Mouse (Mus musculus) induced T-regulatory cell, adult 2 months (primary cell): Measurements from ENCODE around the gene Zfp84.
"Not testable (repeated sequence)": the region's sequence is repeated elsewhere in the genome, so short reads cannot be mapped to it uniquely, and the experiment has no call there.

Source experiments
- DNase-seq: peaks from one replicate; pipeline ENCODE4 v3.0.0-alpha.2; 2012; ENCODE audit warnings: low read depth

Zfp84 gene

GRCm38 (mm10) chr7:29768090-29768900, at the start of gene Zfp84:
Zfp84 (plus strand) TSS chr7:29768552.
- DNase-seq: peak; percentile 97

GRCm38 (mm10) chr7:29725461-29726142, 42.8 kb upstream of the Zfp84 start:
- peak; percentile 6 for DNase-seq

DNA sequence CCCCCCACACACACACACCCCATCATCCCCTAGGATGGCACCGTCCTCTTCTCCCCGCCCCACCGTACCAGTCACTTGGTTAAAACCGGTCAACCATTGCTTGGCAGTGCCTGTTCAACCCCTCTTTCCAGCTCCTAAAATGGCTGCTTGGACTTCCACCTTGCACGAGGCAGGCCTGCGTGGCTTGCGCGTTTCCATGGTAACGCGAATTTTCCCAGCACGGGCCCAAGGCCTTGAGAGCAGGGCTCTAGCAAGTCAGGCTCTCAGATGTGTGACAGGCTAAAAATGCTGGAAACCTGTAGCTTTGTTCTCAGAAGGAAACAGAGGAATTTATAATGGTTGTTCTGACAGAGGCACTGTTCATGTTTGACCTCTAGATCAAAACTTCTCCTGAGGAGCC, 41.5 kb upstream of the Zfp84 start, which contains the start of gene Catsperg2:
Catsperg2 (minus strand) TSS at position 173 of the 400 bp plus-strand sequence.
- DNase-seq: not testable (repeated sequence)

DNA sequence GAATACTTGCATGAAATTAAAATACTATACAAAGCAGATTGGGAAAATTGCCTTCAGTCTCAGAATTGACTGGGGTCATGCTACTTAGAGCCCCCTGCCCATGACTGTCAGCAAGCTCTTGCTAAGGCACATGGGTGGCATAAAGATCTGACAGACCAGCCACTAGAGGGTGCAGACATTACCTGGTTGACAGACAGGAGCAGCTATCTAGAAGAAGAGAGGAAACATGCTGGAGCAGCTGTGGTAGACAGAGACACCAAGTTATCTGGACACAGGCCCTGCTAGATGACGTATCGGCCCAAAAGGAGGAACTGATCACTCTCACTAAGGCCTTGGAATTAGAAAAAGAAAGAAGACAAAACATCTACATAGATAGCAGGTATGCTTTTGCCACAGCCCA, 40.3 kb upstream of the Zfp84 start:
- DNase-seq: peak; percentile 5

DNA sequence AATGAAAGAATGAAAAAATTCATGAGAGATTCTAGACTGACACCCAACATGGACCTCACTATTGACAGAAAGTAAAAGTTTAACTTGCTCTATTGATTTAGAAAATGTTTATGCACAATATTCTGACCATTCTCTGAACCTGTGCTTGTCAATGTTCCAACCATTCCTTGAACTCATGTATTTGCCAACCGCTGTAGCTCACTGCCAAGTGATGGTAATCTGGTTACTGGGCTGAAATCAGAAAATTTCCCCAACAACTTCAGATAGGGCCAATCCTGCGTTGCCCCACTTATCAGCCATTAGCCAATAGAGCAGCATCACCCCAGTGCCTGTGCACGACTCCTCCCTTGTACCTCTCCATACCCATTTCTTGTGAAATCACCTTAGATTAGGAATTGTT, 26.1 kb upstream of the Zfp84 start:
- no peak for DNase-seq

- DNase-seq: no peak
These were observed 7.9 kb upstream of the Zfp84 start for GRCm38 (mm10) chr7:29760476-29760875.

- DNase-seq: no peak
These were observed 3.6 kb upstream of the Zfp84 start for GRCm38 (mm10) chr7:29764702-29765101.

DNA sequence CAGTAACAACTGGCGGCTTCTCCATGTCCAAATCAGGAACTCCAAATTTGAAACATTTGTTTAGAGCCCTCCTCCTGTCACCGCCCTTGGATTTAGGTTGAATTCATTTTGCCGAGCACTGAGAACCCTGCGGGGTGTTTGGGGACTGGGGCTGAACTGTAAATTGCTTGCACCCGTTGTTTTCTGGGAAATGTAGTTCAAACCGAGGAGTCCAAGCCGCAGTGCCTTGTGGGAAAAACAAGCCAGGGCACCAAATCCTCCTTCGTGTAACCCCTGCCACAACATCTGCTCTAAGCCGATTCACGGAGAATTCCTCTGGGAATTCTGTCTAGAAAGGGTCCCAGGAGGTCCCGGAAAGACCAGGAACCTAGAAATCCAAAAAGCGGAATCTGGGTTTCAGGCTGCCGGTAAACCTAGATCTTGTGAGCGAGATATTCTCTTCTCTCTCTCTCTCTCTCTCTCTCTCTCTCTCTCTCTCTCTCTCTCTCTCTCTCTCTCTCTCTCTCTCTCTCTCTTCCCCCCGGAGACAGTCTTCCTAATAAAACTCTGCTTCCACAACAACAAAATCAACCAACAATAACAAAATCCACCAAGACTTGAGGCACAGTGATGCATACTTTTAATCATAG, 1.2 kb upstream of the Zfp84 start:
- peak; percentile 88 for DNase-seq

DNA sequence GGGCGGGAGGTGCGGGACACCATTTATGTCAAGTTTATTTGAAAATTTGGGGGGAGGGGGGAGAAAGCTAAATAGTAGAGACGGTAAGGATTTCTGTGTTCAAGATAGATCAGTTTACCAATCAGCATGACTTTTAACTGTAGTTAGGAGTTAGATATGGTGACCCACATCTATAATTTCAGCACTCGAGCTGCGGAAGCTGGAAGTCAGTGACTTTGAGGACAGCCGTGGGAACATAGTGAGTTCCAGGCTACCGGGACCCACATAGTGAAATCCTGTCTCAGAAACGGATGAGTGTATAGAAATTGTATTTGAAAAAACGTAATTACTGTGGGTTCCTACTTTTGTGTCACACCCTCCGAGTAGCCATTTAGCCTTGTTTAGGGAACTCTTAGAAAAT, 628 bp downstream of the Zfp84 start:
- no peak for DNase-seq

- DNase-seq: no peak
These were observed 5.2 kb downstream of the Zfp84 start for GRCm38 (mm10) chr7:29773503-29773902.

DNA sequence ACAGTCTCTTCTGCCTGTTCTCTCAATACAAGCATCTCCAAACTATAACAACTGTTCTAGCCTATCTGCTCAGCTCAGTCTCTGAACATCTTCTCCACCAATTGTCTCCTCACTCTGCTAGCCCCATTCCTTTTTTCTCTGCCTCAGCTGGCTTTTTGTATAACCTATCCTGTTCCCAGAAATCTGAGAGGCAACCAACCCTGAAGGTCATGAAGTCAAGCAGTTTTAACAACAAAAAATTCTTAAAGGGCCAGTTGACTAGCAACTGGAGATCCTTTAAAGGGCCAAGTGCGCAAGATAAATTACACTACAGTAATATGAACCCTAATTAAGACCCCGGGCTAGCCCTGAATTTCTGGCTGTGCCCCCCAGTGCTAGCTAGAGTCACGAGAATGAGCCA, 6.0 kb downstream of the Zfp84 start:
- DNase-seq: no peak

DNA sequence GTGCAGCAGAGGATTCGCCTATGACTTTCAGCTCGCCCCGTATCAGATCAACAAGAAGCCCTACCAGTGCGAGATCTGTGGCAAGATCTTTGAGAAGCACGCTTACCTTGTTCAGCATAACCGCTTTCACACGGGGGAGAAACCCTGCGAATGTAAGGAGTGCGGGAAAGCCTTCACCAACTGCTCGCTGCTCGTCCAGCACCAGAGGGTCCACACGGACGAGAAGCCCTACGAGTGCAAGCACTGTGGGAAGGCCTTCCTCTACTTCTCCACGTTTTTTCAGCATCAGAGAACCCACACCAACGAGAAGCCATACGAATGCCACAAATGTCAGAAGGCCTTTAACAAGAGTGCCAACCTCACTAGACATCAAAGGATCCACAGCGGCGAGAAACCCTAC, 8.2 kb downstream of the Zfp84 start:
- no peak for DNase-seq

- DNase-seq: no peak
These were observed 9.0 kb downstream of the Zfp84 start for GRCm38 (mm10) chr7:29777372-29777771.

DNA sequence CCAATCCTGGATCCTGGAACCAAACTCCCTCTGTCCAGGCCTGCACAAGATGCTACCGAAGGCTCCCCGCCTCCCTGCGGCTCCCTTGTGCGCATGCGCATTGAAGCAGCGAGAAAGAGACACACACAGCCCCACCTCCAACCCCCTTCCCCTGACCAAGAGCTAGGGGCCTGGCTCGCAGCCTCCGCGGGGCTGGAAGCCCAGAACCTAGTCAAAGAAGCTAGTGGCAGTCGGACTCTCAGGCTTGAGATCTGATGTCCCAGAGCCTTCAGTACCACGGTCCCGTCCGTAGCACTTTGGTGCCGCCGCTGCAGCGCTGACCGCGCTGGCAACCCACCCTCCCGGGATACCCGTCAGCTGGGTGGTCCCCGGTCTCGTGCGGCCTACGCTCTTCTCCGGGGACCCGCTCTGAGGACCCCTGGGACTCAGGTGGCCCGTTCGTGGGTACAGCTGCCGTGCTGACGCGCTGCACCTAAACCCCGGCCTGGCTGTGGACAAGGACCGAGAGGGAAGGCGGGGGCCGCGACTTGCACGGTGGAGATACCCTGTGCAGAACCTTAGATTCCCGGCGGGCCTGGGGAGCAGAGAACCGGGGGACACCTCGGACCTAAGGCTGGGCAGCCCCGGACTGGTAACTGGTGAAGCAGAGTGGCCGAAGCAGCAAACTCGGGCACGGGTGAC, 15.7 kb downstream of the Zfp84 start, which contains the start of gene Zfp30:
Zfp30 (plus strand) TSS at position 128 of the 681 bp plus-strand sequence.
- DNase-seq: peak; percentile 83

DNA sequence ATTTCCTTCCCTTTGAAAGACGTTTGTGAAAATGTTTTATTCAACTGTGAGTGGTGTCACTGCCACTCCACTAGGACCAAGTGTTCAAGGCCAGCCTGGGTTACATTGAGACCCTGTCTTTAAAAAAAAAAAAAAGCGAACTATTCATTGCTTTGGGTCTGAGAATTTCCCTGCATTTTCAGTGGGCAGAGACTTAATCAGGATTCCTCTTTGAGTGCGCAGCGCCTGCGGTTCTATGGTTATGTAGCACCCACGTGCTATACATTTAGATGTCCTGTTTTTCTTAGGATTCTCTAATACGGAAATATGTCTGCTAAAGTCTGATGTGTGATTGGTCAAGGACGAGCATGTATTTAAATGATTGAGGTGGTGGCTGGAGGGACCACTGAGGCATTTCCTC, 16.7 kb downstream of the Zfp84 start:
- DNase-seq: no peak

- no peak for DNase-seq
These were observed 17.5 kb downstream of the Zfp84 start for GRCm38 (mm10) chr7:29785888-29786287.

GRCm38 (mm10) chr7:29792906-29793305, 24.6 kb downstream of the Zfp84 start:
- DNase-seq: no peak

DNA sequence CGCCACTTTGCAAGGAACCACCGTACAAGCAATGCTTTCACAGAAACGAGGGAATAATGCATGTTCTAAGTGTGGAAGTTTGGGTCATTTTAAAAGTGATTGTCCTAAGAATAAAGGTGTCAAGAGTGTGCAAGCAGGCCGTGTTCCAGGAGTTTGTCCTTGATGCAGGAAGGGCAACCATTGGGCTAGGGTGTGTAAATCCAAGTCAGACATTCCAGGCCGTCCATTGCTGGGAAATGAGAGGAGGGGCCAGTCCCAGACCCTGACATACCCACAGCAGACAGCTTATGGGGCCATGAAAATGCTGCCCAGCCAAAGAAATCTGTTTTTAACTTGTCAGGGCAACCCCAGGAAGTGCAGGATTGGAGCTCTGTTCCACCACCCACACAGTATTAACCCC, 38.7 kb downstream of the Zfp84 start:
- DNase-seq: no peak

DNA sequence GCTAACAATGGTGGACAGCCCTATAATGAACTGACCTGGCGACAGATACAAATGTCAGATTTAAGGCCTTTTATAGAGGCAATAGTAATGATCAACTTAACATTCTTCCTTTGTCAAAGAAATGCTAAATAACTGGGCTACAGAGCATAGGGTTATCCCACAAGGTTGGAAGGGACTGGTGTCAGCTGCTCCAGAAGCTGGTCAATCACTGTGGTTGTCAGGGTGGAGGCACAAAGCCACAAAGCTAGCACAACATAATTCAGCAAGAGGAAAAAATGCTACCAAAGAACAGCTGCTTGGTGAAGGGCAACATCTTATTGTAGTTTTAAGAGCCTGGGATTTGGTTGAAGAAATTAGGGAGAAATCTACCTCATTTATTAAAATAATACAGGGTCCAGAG, 43.9 kb downstream of the Zfp84 start:
- DNase-seq: no peak

DNA sequence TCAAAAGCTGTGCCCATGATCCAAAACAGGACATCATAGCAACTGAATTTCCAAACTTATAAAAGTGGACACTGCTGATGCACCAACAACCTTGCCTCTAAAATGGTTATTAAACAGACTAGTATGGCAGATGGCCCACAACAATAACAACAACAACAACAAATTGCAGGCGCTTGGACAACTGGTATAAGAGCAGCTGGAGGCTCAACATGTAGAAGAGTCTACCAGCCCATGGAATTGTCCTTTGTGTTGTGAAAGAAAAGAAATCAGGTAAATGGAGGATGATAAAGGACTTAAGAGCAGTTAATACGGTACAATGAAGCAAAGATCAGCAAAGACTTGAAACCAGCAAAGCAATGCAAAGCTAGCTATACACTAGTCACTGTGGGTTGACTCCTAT, 46.0 kb downstream of the Zfp84 start:
- no peak for DNase-seq

DNA sequence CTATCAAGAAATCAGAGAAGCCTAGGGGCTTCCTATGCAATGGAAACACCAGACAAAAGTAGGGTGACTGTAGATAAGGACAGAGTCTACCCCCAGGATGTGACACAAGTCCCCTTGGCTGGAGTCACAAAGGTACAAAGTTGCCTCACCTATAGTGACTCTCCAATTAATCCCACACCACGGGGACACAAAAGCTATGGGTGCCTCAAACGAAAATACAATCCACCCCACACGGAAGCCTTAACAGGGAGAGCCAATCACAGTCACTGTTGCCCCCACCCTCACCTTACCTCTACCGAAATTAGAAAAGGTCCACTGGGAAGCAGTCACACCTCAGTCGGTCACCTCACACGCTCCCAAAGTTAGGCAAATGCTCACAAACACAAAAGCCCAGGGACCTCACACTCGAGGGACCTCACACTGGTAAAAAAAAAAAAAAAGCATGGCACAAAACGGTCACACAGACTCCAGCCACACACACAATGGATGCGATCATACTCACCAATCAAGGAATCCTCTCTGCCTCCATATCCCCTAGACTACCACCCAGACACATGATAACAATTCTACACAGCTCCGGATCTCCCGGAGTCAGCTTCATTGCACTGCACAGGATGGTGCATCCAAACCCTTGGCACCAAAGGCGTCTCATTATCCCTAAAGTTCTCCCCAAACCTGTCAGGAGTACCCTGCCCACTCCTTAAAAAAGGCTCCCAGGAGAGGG, 46.9 kb downstream of the Zfp84 start:
- DNase-seq: peak; percentile 30
